Mouse (Mus musculus) neutrophil, adult 83 days (primary cell): ENCODE results near the gene Utp4. TPM values are rescaled to one million over a fixed set of nuclear protein-coding genes. Genes with fewer than 3 reads are reported as not detected.

Experiments
- total RNA-seq, 2 experiments: library from RNA; stranded (reverse); gene quantifications; one replicate each; pipeline ENCODE4 v1.2.4; 2023

Gene Utp4
- total RNA-seq: 1 to 10 TPM; 9.5 TPM

DNA sequence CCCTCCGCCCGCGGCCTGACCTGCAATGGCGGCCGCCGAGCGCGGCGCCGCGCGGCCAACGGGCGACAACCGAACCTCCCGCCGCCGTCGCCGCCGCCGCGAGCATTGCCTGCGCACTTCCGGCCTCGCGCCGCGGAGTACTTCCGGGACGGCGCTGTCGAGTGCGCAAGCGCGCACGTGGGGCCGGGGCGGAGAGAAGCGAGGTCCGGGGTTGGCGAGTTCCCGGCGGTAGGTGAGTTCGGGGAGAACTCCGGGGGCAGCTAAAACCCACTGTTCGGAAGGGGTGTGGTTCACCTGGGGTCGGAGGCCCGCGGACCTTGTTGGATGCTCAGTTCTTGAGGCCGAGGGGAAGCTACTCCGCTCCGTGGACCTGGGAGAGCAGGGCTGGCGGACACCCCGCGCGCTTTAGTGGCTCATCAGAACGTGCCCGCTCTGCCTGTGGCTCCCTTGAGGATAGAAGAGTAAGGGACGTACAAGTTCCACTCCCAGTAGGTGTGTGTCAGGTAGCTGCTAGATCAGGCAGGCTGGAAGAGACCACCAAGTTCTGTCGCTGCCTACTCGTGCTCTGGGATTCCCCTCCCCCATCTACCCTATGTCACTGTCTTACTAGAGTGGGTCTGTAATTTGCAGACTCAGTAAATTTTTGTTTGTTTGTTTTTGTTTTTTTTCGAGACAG, at the start of gene Utp4:
Gene Utp4, plus strand, starts transcription at position 156 of the 676 bp plus-strand sequence.

DNA sequence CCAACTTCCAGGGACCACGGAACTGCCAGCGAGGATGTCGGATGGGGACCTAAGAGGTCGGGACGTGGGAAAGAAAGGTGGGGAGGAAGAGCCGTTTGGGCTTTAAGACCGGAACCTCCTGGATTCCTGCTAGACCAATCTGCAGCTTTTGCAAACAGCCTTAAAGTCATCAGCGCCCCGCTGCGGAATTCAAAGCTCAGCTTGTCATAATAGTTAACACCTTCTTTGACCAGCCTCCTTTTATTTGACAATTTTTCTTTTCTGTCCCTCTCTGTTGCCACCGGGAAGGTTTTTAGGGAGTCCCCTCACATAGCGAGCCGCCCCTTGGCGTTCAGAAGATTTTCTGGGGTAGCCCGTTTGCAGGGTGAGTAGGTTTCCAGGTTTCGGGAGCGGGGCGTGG, 23.4 kb upstream of the Utp4 start, which contains the start of gene Has3:
Gene Has3, plus strand, starts transcription at position 192 of the 400 bp plus-strand sequence.

DNA sequence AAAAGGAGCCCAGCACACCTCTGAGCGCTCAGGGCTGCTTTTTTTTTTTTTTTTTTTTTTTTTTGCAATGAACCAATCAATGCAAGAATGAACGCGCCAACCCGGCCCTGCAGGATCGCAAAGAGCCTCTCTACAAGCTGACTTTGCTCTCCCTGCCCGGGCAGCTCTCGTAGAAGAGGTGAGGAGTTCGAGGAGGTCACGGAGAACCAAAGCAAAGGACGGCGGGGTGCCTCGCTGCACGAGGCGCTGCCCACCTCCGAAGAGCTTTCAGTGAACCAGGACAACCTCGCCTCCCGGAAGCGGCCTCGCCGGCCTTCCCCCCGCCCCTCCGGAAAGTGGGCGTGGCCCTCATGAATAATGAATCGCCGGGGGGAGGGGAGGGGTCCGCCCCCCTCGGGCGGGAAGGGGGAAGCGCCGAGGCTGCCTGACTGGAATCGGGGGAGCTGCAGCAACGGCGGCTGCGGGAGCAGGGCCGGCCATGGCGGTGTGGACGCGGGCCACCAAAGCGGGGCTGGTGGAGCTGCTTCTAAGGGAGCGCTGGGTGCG, 42.0 kb downstream of the Utp4 start, which contains the start of gene Sntb2:
Gene Sntb2, plus strand, starts transcription at position 427 of the 546 bp plus-strand sequence.

Other genes starting within 250 kb of the Utp4 start
- gene Tango6, start 210.6 kb upstream of the Utp4 start, total RNA-seq: 1 to 10 TPM; 7.2 to 7.5 TPM
- under 1 TPM in 1 of 2 experiments, not detected in 1; 0.31 TPM for gene Has3, start 23.4 kb upstream of the Utp4 start, total RNA-seq
- 10 to 100 TPM; 19.1 to 24.3 TPM for gene Sntb2, start 42.1 kb downstream of the Utp4 start, total RNA-seq
- 10 to 100 TPM; 28.6 to 31.5 TPM for gene Vps4a, start 137.6 kb downstream of the Utp4 start, total RNA-seq
- gene Pdf, start 155.0 kb downstream of the Utp4 start, total RNA-seq: 1 to 10 TPM; 4.5 to 4.7 TPM
- gene Cog8, start 163.1 kb downstream of the Utp4 start, total RNA-seq: 10 to 100 TPM; 17.1 to 18.3 TPM
- gene Nip7, start 163.2 kb downstream of the Utp4 start, total RNA-seq: 10 to 100 TPM; 17.1 to 17.7 TPM
- under 1 TPM in 1 of 2 experiments, not detected in 1; 0.55 TPM for gene Tmed6, start 172.0 kb downstream of the Utp4 start, total RNA-seq
- gene Terf2, start 202.9 kb downstream of the Utp4 start, total RNA-seq: 10 to 100 TPM; 15.2 to 15.6 TPM